Mouse (Mus musculus) liver, embryonic 14.5 days (tissue): ENCODE results near the gene Polk. TPM values are rescaled to one million over a fixed set of nuclear protein-coding genes. Genes with fewer than 3 reads are reported as not detected.

Experiments used
- ATAC-seq: fragments of 200-750 bp; cut with Nextera tagmentation; 2 replicates; pipeline ENCODE4 v1.8.0; 2017; ENCODE audit warnings: moderate number of reproducible peaks, mild to moderate bottlenecking, moderate library complexity; ENCODE audit not compliant: insufficient read depth
- DNase-seq, 3 experiments: peaks; one replicate each; pipeline ENCODE4 v3.0.0-alpha.2; 2012 to 2013; ENCODE audit warnings: low read depth in 3 of 3, low spot score in 3 of 3
- H3K27ac ChIP-seq: fragments of 300-500 bp; sonication (generic); 2 replicates; pipeline ENCODE4 v1.5.1; 2014; ENCODE audit warnings: moderate library complexity, mild to moderate bottlenecking, control low read depth, inconsistent platforms
- H3K27me3 ChIP-seq: fragments of 300-500 bp; sonication (generic); 2 replicates; pipeline ENCODE4 v1.6.1; 2014; ENCODE audit warnings: mild to moderate bottlenecking, low read length, moderate library complexity; ENCODE audit not compliant: control insufficient read depth, insufficient read depth
- H3K36me3 ChIP-seq: fragments of 300-500 bp; sonication (generic); replicated peaks from 2 replicates; pipeline ENCODE4 v1.6.1; 2014; ENCODE audit warnings: low read depth; ENCODE audit not compliant: control insufficient read depth, insufficient read depth
- H3K4me1 ChIP-seq, 2 experiments: fragments of 200-500 bp in 1 of 2; fragments of 300-500 bp in 1 of 2; sonication (generic) in 1 of 2; replicated peaks; 2 replicates each; pipeline ENCODE4 v1.6.1; 2012 to 2014; ENCODE audit warnings: antibody characterized with exemption in 1 of 2, inconsistent platforms in 1 of 2, low read length in 1 of 2; ENCODE audit not compliant: control insufficient read depth in 2 of 2, insufficient read depth in 2 of 2
- H3K4me2 ChIP-seq: fragments of 300-500 bp; sonication (generic); 2 replicates; pipeline ENCODE4 v1.6.1; 2014; ENCODE audit warnings: low read depth, mild to moderate bottlenecking, control low read depth, moderate library complexity
- H3K4me3 ChIP-seq, 2 experiments: fragments of 200-500 bp in 1 of 2; fragments of 300-500 bp in 1 of 2; sonication (generic) in 1 of 2; 2 replicates each; pipeline ENCODE4 v1.5.1; 2012 to 2014; ENCODE audit warnings: low read depth in 2 of 2, low read length in 2 of 2, mild to moderate bottlenecking in 2 of 2, control low read depth in 1 of 2, inconsistent platforms in 1 of 2, moderate library complexity in 1 of 2; ENCODE audit not compliant: insufficient read depth in 1 of 2
- H3K9ac ChIP-seq: fragments of 300-500 bp; sonication (generic); replicated peaks from 2 replicates; pipeline ENCODE4 v1.6.1; 2014; ENCODE audit warnings: mild to moderate bottlenecking, control low read depth, moderate library complexity
- H3K9me3 ChIP-seq: fragments of 300-500 bp; sonication (generic); 2 replicates; pipeline ENCODE4 v1.6.1; 2016; ENCODE audit warnings: low read length, mixed read lengths; ENCODE audit not compliant: control insufficient read depth
- CTCF ChIP-seq: IDR thresholded peaks from 2 replicates; pipeline ENCODE4 v1.5.1; 2016; ENCODE audit warnings: antibody characterized with exemption, low read depth, control low read depth
- EP300 ChIP-seq: IDR thresholded peaks from 2 replicates; pipeline ENCODE4 v1.6.1; 2016; ENCODE audit warnings: antibody characterized with exemption, low read depth
- whole genome bisulfite sequencing: fragments of 180-500 bp; shearing (Covaris S2); extraction: QIAGEN DNeasy Blood & Tissue Kit; methylation state at CpG from one replicate; pipeline ENCODE4 v1.1.7; 2014; ENCODE audit not compliant: insufficient replicate concordance; 5-methylcytosine and 5-hydroxymethylcytosine counted together
- polyA plus RNA-seq, 2 experiments: library from polyadenylated mRNA; depleted of rRNA in 1 of 2; stranded (reverse) in 1 of 2; unstranded in 1 of 2; fragments of >200 nt; fragmentation: Nextera tagmentation in 1 of 2; extraction: Ambion mirVana in 1 of 2; gene quantifications; 2 replicates each; pipeline versions ENCODE4 v1.2.1 to v1.2.3; 2012 to 2014

Polk gene
- 1.6 and 2.7 TPM in 2 replicates for polyA plus RNA-seq (2012; rRNA removed)
- 3.3 and 3.5 TPM in 2 replicates for polyA plus RNA-seq (2014; fragmentation: Nextera tagmentation; extraction: Ambion mirVana)

GRCm38 (mm10) chr13:96542081-96542889 is at the start of gene Polk, which contains the start of gene Col4a3bp:
Gene Polk, minus strand, starts transcription at chr13:96542579.
Gene Col4a3bp, plus strand, starts transcription at chr13:96542618.
- Histone ChIP-seq H3K27me3 (no peaks in the 10 kb centered on the region), H3K36me3 (no peaks in the 10 kb centered on the region), H3K4me2 (peak within 1 kb of the TSS; percentile 69), H3K4me3 (peak within 1 kb of the TSS; percentile 93 to 100), H3K9me3 (no peaks in the 10 kb centered on the region), H3K4me1 (peaks cover under 1 to 8% of the 10 kb centered on the region in 2 experiments; a peak in 3 of 4 replicates), H3K27ac (peak within 1 kb of the TSS; percentile 76), H3K9ac (peak within 1 kb of the TSS; percentile 99)
- DNase-seq (peak; percentile 95 to 98 (median 96)), ATAC-seq (peak; percentile 99)
- WGBS, result under 1% methylated on average over 47 of the region's 50 CpGs
- TF ChIP-seq CTCF (no peak), EP300 (no peak)

GRCm38 (mm10) chr13:96588642-96589041 is 46.3 kb upstream of the Polk start:
- DNase-seq, result no peak
- no peak for TF ChIP-seq CTCF
- no peak for TF ChIP-seq EP300
- Histone ChIP-seq H3K4me1 (peaks cover 0 to 5% of the 10 kb centered on the region in 2 experiments; a peak in 2 of 4 replicates), H3K9me3 (no peaks in the 10 kb centered on the region), H3K27me3 (no peaks in the 10 kb centered on the region), H3K9ac (no peak overlapping the region), H3K27ac (no peak overlapping the region), H3K4me3 (no peak overlapping the region), H3K36me3 (peaks cover 2% of the 10 kb centered on the region; the same call in 1 of the 2 replicates), H3K4me2 (no peak overlapping the region)
- no peak for ATAC-seq
- 78% methylated on average over 1 of the region's 1 CpGs for WGBS

GRCm38 (mm10) chr13:96586540-96586939 is 44.2 kb upstream of the Polk start:
- no peak for ATAC-seq
- no peak for DNase-seq
- Histone ChIP-seq H3K27ac (no peak overlapping the region), H3K4me3 (no peak overlapping the region), H3K9me3 (no peaks in the 10 kb centered on the region), H3K4me1 (peaks cover 0 to 5% of the 10 kb centered on the region in 2 experiments; a peak in 2 of 4 replicates), H3K27me3 (no peaks in the 10 kb centered on the region), H3K9ac (no peak overlapping the region), H3K36me3 (peaks cover 2% of the 10 kb centered on the region; the same call in 1 of the 2 replicates), H3K4me2 (no peak overlapping the region)
- 91% methylated on average over 5 of the region's 5 CpGs for WGBS
- no peak for TF ChIP-seq CTCF
- no peak for TF ChIP-seq EP300

GRCm38 (mm10) chr13:96584201-96584600 is 41.8 kb upstream of the Polk start:
- DNase-seq (no peak), ATAC-seq (0 out of 2 replicates have a peak, but pooled peaks have one; percentile 33)
- H3K27me3 ChIP-seq, result no peaks in the 10 kb centered on the region
- H3K4me1 ChIP-seq, result peaks cover 0 to 5% of the 10 kb centered on the region in 2 experiments; a peak in 2 of 4 replicates
- no peak overlapping the region for H3K9ac ChIP-seq
- TF ChIP-seq EP300, result peak; percentile 31; the same call in 1 of the 2 replicates
- TF ChIP-seq CTCF, result no peak
- H3K9me3 ChIP-seq, result no peaks in the 10 kb centered on the region
- no peak overlapping the region for H3K4me3 ChIP-seq
- H3K27ac ChIP-seq, result no peak overlapping the region
- H3K36me3 ChIP-seq, result peaks cover 2% of the 10 kb centered on the region; the same call in 1 of the 2 replicates
- 13% methylated on average over 2 of the region's 2 CpGs for WGBS
- H3K4me2 ChIP-seq, result no peak overlapping the region

GRCm38 (mm10) chr13:96579979-96580378 is 37.6 kb upstream of the Polk start:
- H3K4me1 ChIP-seq, result peaks cover 0 to 8% of the 10 kb centered on the region in 2 experiments; a peak in 2 of 4 replicates
- WGBS, result 74% methylated on average over 1 of the region's 1 CpGs
- no peak overlapping the region for H3K27ac ChIP-seq
- peaks cover 2% of the 10 kb centered on the region; the same call in 1 of the 2 replicates for H3K36me3 ChIP-seq
- ATAC-seq (no peak), DNase-seq (no peak)
- TF ChIP-seq EP300 (no peak), CTCF (no peak)
- no peak overlapping the region for H3K4me3 ChIP-seq
- H3K4me2 ChIP-seq, result no peak overlapping the region
- H3K9ac ChIP-seq, result no peak overlapping the region
- no peaks in the 10 kb centered on the region for H3K27me3 ChIP-seq
- H3K9me3 ChIP-seq, result no peaks in the 10 kb centered on the region
